Mouse (Mus musculus): ENCODE results near the gene Gm17545.

DNA sequence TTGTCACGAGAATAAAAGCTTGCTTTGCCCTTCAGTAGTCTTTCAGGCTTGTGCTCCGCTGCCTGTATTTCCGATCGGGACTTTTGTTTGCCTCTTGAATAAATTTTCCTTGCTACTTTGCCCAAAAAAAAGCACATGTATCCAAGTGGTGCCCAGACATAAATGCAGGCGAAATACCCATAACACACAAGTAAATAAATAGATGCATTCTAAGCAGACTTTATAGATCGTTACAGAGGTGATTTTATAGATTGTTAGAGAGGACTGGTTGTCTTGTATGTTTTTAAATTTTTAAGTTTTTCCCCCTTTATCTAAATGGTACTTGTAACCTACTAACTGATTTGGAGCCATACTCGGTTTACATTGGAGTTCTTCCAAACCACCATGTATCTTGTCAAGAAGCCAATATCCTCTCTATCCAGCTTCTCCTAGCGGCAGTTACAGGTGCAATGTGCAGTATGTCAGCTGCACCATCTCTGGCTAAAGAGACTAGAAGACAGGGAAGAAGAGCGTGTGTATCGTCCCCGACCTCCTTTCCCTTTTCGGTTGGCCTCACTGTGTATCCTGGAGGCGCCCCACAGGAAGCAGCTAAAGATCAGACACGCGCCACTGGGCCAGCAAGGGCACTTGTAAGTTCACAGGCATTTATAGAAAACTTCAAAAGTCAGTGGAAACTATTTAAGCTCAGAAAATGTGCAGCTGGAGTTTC lies 24.4 kb upstream of the Gm17545 start:
- TF ChIP-seq CTCF (IDR thresholded peaks at IDR 0.05; ENCODE audit: low read depth) = peak; percentile 23; the same call in 1 of the 2 replicates
- no peak for TF ChIP-seq EP300 (optimal IDR thresholded peaks at IDR 0.05)
